Mouse (Mus musculus) liver (tissue): ENCODE measurements around the gene 1700017B05Rik.
"Not testable (repeated sequence)": the region's sequence is repeated elsewhere in the genome, so short reads cannot be mapped to it uniquely, and the experiment has no call there.

Experiments used
- DNase-seq: peaks from one replicate; pipeline ENCODE4 v3.0.0-alpha.2; 2020; ENCODE audit warnings: mixed read lengths

Gene 1700017B05Rik

DNA sequence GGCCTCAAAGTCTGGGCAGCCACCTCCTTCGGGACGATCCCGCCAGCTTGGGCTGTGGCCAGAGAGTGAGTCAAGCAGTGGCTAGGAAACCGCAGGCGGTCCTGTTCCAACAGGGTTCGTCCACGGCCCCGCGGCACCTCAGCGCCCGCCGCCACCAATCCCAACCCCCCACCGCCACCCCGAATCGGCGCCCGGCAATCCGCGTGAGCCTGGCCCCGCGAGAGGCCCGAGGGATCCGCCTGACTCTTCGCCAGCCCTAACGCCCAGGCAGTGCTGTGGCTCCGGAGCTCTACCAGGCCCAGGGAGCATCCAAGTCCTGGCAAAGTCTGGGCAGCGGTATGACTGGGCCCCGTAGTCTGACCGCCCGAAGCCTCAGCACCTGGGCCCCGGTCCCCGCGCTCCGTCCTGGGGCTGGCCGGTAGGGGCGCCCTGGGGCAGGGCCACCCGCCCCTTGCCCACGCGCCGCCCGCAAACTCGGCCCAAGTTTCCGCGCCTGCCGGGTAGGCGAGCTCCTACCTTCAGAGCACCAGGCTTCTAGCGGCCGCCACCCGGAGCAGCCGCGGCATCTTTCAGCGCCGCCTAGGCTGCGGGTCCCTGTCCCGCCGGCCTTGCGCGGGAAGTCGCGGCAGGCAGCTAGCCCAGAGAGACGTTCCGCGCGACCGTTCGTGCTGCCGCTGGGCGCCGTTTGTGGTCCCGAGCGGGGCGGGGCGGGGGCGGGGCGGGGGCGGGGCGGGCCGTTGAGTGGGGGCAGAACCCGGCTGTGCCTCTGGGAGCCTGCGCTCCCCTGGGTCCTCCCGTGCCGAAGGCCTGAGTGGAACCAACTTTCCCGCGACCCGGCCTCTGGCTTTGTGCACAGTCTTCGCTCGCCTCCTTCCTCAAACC is at the start of gene 1700017B05Rik:
Gene 1700017B05Rik, minus strand, starts transcription at position 700 of the 882 bp plus-strand sequence.
- peak; percentile 92 for DNase-seq

- no peak for DNase-seq
These were observed 48.5 kb upstream of the 1700017B05Rik start for GRCm38 (mm10) chr9:57310895-57311294.

GRCm38 (mm10) chr9:57309353-57309752 is 46.9 kb upstream of the 1700017B05Rik start:
- no peak for DNase-seq

DNA sequence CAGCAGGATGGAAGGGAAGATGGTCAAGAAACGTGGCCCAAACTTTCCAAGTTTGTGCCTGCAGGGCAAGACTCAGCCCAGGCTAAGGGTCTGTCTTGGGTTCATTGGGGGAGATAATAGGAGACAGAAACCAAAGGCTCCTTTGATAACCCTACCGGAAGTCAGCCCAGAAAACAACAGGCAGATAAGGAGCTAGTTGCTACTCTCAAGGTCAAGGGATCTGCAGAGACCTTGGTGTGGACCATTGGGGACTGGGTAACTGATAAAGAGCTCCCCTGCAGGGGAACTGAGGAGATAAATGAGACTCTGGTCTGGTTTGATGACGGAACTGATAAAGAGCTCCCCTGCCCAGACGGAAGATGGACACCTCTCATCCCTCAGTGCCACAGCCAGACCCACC is 45.0 kb upstream of the 1700017B05Rik start:
- no peak for DNase-seq

- DNase-seq: not testable (repeated sequence)
These were observed 42.3 kb upstream of the 1700017B05Rik start for GRCm38 (mm10) chr9:57304716-57305115.

DNA sequence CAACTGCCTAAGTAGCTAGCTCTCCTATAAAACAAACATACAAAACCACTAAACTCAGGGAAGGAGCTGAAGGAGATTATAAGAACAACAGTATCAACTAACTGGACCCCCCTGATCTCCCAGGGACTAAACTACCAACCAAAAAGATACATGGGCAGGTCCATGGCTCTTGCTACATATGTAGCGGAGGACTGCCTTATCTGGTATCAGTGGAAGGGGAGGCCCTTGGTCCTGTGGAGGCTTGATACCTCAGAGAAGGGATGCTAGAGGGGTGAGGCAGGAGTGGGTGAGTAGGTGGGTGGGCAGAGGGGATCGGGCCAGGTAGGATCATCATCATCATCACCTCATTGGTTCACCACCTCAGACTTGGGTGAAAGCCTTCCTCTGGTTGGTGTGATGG is 41.8 kb upstream of the 1700017B05Rik start:
- DNase-seq: peak; percentile 56

GRCm38 (mm10) chr9:57303356-57303755 is 40.9 kb upstream of the 1700017B05Rik start:
- DNase-seq: no peak

GRCm38 (mm10) chr9:57300825-57301224 is 38.4 kb upstream of the 1700017B05Rik start:
- peak; percentile 57 for DNase-seq

DNA sequence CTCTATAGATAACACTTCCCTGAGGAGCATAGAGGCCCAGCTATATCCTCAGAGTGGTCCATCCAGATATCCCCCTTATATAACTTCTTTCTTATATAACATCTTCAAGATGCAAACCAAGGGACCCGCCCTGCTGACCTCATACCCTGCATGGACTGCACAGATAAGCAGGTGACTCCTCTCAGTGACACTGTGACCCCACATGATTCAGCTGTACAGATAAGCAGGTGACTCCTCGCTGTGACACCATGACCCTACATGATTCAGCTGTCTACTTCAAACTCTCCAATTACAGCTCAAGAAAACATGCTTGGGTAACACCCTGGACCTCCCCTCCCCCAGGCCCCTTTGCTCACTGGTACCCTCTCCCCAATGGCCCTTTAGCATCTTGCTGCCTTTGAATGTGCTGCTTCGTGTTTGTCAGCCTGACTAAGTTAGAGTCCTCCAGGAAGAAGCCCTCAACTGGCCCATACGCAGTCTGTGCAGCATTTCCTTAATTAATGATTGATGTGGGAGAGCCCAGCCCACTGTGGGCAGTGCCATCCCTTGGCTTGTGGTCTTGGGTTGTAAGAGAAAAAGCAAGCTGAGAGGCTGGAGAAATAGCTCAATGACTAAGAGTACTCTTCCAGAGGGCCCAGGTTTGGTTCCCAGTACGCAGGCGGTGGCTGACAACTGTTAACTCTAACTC is 37.5 kb upstream of the 1700017B05Rik start:
- DNase-seq: peak; percentile 93

- peak; percentile 68 for DNase-seq
These were observed 35.5 kb upstream of the 1700017B05Rik start for GRCm38 (mm10) chr9:57297938-57298337.

DNA sequence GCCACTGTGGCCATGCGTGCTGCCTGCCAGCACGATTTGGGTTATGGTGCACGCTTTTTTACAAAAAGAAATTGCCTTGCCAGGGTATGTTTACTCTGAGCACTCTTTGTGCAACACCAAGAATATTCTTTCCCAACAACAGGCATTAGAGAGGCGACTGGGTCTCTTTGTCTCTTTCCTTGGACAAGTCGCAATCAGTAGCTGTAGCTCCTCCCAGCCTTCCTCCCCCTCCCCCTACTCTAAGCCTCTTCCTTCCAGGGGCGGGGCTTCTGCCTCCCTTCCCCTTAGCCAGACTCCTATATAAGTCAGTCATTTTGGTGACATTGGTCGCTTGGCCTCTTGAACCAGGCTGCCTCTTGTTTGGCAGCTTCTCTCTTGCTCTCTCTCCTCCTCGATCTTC is 33.9 kb upstream of the 1700017B05Rik start:
- DNase-seq: peak; percentile 52

DNA sequence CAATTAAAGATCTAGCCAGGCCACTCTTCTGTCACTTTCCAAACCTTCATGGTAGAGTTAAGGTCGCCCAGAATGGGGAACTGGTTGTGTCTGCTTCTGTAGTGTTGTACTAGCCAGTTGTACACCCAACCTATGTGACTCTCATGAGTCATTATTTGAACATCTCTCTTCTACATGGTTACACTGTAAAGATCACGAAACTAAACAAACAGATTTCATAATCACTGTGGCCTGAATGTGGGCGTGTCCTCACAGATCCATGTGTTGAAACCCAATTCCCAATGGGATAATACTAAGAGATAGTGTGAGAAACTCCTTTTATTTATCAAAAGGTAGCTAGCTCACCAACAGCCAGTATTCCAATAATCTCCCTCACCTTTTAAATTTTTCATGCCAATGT is 33.3 kb upstream of the 1700017B05Rik start:
- DNase-seq: no peak

DNA sequence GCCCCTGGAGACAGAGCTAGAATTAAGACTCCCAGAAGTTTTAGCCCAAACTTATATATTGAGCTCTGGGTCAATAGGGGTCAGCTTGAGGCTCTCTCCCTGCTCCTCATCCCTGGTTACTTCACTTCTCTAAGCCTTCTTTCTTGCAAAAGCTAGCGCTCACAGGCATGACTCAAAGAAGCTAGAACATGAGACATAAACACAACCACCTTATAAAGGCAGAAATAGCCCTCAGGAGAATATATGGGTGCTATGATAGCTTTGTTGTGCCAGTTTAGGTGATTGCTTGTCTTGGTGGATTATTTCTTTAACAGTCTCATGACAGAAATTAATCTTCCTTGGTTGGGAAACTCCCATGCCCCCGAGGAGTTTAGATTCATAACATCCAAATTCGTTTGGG is 32.5 kb upstream of the 1700017B05Rik start:
- no peak for DNase-seq

GRCm38 (mm10) chr9:57287183-57287582 is 24.8 kb upstream of the 1700017B05Rik start:
- no peak for DNase-seq

- no peak for DNase-seq
These were observed 20.9 kb upstream of the 1700017B05Rik start for GRCm38 (mm10) chr9:57283311-57283710.

DNA sequence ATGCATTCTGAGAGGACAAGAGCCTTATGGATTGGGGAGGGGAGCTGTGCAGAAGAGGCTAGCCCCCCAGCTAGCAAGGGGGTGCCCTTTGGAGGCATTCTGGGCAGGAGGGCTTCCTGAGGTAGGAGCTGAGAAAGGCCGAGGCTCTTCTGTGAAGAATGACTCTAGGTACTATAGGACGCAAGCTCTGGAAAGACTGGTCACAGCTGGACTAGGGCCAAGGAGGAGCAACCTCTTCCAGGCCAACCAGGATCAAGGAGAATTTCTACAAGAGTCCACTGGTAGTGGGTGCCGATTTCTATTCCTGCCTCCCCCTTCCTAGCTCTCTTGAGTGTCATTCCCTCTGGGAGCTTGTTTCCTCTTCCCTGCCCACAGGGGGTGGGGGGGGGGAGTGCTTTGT is 20.3 kb upstream of the 1700017B05Rik start:
- DNase-seq: no peak

DNA sequence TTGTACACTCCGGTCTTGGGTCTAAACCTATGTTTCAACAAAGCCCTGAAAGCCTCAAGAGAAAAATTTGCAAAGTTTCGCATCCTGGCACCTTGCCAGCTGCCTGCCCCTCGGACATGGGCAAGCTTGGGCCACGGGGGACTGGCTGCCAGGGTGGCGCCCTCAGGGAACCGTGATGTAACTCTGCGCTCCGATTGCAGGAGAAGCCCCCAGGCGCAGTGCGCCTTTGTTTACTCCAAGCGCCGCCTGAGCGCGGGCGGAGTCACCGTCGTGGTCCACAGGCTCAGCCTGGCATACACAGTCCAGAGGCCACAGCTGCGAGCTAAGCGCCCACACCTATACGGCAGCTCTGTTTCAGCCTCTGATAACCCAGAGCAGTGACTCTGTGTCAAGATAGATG is 19.1 kb upstream of the 1700017B05Rik start:
- peak; percentile 57 for DNase-seq

DNA sequence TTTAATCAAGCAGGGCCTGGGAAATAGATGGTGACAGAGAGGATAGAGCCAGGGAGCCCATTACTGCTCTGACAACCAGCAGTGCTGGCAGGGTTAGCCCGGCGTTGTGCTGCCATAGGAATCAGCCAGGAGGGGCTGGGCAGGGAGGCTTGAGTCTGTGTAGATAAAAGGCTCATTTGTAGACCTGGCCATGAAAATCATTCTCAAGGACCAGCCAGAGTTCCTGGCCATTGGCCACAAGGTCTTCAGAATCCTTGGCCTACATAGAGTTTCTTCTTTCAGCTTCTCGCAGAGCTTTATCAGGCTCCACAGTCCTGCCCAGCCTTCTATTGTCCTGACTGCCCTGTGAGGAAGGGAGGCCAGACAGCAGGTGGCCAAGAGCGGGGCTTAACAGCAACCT is 17.0 kb upstream of the 1700017B05Rik start:
- DNase-seq: no peak

DNA sequence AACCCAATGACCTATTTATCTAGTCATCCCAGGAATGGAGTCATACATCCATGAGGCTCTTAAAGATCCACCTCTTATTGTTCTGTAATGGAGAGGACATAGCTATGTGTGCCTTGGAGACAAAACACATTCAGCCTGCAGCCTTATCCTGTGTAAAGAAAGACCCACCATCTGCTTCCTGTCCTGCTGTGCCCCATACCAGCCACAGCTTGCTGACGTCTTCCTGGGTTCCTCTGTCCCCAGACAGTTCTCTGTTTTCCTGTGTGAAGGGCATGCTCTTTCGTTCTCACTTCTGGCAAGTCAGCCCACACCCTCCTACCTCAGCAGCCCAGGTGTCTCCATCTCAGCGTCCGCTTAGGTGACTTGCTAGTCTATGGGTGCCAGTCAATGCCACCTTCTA is 15.9 kb upstream of the 1700017B05Rik start:
- no peak for DNase-seq

DNA sequence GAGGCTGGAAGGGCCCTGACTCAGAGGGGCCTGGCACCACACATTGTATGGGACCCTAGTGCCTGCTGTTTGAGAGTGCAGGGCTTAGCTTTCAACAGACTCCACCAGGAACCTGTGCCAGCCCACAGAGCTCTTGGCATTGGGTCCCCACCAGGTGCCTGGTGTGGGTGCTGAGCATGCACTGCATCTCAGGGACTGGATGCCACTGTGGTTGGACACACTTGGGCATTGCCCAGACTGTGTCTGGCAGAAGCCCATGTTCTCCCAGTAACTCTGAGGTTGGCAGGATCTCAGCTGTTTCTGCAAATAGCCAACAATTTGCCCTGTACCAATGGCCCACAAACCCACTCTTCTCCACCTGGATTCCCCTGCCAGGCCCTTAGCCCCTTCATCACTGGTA is 13.9 kb upstream of the 1700017B05Rik start:
- DNase-seq: no peak

- DNase-seq: no peak
These were observed 11.5 kb upstream of the 1700017B05Rik start for GRCm38 (mm10) chr9:57273805-57274494.

- DNase-seq: peak; percentile 14
These were observed 10.7 kb upstream of the 1700017B05Rik start for GRCm38 (mm10) chr9:57272902-57273804.
